Mouse (Mus musculus): ENCODE data around the gene Gsdma2. TPM values are rescaled to one million over a fixed set of nuclear protein-coding genes. Genes with fewer than 3 reads are reported as not detected.
"Not testable (repeated sequence)": the region's sequence is repeated elsewhere in the genome, so short reads cannot be mapped to it uniquely, and the experiment has no call there.

Gene Gsdma2
- polyA plus RNA-seq, 1 experiment from 2014 or later = not detected

- H3K27me3 ChIP-seq (ENCODE audit: insufficient read depth, low read length) = no peaks in the 10 kb centered on the region
- H3K9me3 ChIP-seq (replicated peaks; ENCODE audit: low read length) = no peaks in the 10 kb centered on the region
- TF ChIP-seq CTCF (IDR thresholded peaks at IDR 0.05; ENCODE audit: low read depth) = no peak
- H3K9ac ChIP-seq (ENCODE audit: low read depth, low read length) = no peak overlapping the region
- H3K36me3 ChIP-seq (ENCODE audit: insufficient read depth, low read length) = no peaks in the 10 kb centered on the region
- H3K27ac ChIP-seq = no peak overlapping the region
- no peak overlapping the region for H3K4me2 ChIP-seq (ENCODE audit: low read length)
- no peak overlapping the region for H3K4me3 ChIP-seq (replicated peaks; ENCODE audit: low read depth, low read length)
- no peaks in the 10 kb centered on the region for H3K4me1 ChIP-seq (replicated peaks; ENCODE audit: insufficient read depth, low read length)
- DNase-seq (ENCODE audit: low spot score) (no peak), ATAC-seq (replicated peaks; ENCODE audit: low FRiP score, low read depth) (no peak)
- WGBS = 99% methylated on average over 3 of the region's 3 CpGs
These were observed 17.9 kb upstream of the Gsdma2 start for GRCm38 (mm10) chr11:98628706-98629105.

DNA sequence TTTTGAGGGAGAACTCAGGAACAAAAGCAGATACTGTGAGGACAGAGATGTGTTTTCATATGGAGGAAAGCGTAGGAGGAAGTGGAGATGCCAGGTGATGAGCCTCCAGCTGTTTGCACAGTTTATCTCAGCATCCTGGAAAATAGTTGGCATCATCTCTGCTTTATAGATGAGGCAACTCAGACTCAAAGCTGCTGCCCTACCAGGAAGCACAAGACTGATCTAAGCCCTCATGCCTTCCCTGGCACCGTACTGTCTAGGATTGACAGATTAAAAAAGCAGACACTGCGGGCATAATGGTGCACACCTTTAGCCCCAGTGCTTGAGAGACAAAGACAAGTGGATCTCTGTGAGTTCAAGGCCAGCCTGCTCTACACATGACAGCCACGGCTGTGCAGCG lies 15.9 kb upstream of the Gsdma2 start:
- Histone ChIP-seq H3K4me3 (replicated peaks; ENCODE audit: low read depth, low read length) (no peak overlapping the region), H3K9ac (ENCODE audit: low read depth, low read length) (no peak overlapping the region), H3K27me3 (ENCODE audit: insufficient read depth, low read length) (no peaks in the 10 kb centered on the region), H3K9me3 (replicated peaks; ENCODE audit: low read length) (no peaks in the 10 kb centered on the region), H3K4me1 (replicated peaks; ENCODE audit: insufficient read depth, low read length) (no peaks in the 10 kb centered on the region), H3K36me3 (ENCODE audit: insufficient read depth, low read length) (no peaks in the 10 kb centered on the region), H3K4me2 (ENCODE audit: low read length) (no peak overlapping the region), H3K27ac (no peak overlapping the region)
- no peak for ATAC-seq (replicated peaks; ENCODE audit: low FRiP score, low read depth)
- no peak for TF ChIP-seq CTCF (IDR thresholded peaks at IDR 0.05; ENCODE audit: low read depth)
- 88% methylated on average over 5 of the region's 5 CpGs for WGBS
- no peak for DNase-seq (ENCODE audit: low spot score)

- 41% methylated on average over 10 of the region's 10 CpGs for WGBS
- H3K9ac ChIP-seq (ENCODE audit: low read depth, low read length) = not testable (repeated sequence)
- DNase-seq (ENCODE audit: low spot score) = peak; percentile 39
These were observed 11.1 kb upstream of the Gsdma2 start for GRCm38 (mm10) chr11:98635312-98635970.

GRCm38 (mm10) chr11:98637501-98637900 lies 9.1 kb upstream of the Gsdma2 start:
- 90% methylated on average over 1 of the region's 1 CpGs for WGBS
- DNase-seq (ENCODE audit: low spot score) (no peak), ATAC-seq (replicated peaks; ENCODE audit: low FRiP score, low read depth) (no peak)
- TF ChIP-seq CTCF (IDR thresholded peaks at IDR 0.05; ENCODE audit: low read depth) = no peak
- H3K4me2 ChIP-seq (ENCODE audit: low read length) = no peak overlapping the region
- no peak overlapping the region for H3K27ac ChIP-seq
- H3K9ac ChIP-seq (ENCODE audit: low read depth, low read length) = no peak overlapping the region
- H3K4me1 ChIP-seq (replicated peaks; ENCODE audit: insufficient read depth, low read length) = no peaks in the 10 kb centered on the region
- no peaks in the 10 kb centered on the region for H3K36me3 ChIP-seq (ENCODE audit: insufficient read depth, low read length)
- H3K9me3 ChIP-seq (replicated peaks; ENCODE audit: low read length) = no peaks in the 10 kb centered on the region
- H3K27me3 ChIP-seq (ENCODE audit: insufficient read depth, low read length) = no peaks in the 10 kb centered on the region
- H3K4me3 ChIP-seq (replicated peaks; ENCODE audit: low read depth, low read length) = no peak overlapping the region

More at GRCm38 (mm10) chr11:98635312-98635970, 11.1 kb upstream of the Gsdma2 start:
- H3K27me3 ChIP-seq (ENCODE audit: insufficient read depth, low read length); ATAC-seq (replicated peaks; ENCODE audit: low FRiP score, low read depth); H3K9me3 ChIP-seq (replicated peaks; ENCODE audit: low read length); H3K4me2 ChIP-seq (ENCODE audit: low read length); H3K36me3 ChIP-seq (ENCODE audit: insufficient read depth, low read length); H3K27ac ChIP-seq; H3K4me1 ChIP-seq (replicated peaks; ENCODE audit: insufficient read depth, low read length); H3K4me3 ChIP-seq (replicated peaks; ENCODE audit: low read depth, low read length): not testable (repeated sequence)
- TF ChIP-seq CTCF (IDR thresholded peaks at IDR 0.05; ENCODE audit: low read depth) = peak; percentile 66

DNA sequence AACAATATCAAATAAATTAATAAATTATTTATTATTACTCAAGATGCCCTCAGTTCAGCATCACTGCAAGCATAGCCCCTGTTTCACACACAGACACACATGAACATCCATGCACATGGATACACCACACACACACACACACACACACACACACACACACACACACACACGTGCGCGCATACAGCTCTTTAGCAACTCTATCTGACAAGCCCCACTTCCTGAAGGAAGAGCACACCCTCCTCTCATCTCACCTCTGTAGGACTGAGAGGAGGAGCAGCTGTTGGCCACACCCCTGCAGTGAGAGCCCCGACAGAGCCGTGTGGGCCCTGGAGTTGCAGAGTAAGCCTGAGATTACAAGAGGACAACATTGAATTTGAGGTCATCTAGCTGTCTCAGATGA lies 6.5 kb upstream of the Gsdma2 start:
- H3K9me3 ChIP-seq (replicated peaks; ENCODE audit: low read length) = no peaks in the 10 kb centered on the region
- DNase-seq (ENCODE audit: low spot score) = no peak
- WGBS = 66% methylated on average over 5 of the region's 5 CpGs
- TF ChIP-seq CTCF (IDR thresholded peaks at IDR 0.05; ENCODE audit: low read depth) = no peak
- no peak overlapping the region for H3K4me2 ChIP-seq (ENCODE audit: low read length)
- H3K27me3 ChIP-seq (ENCODE audit: insufficient read depth, low read length) = no peaks in the 10 kb centered on the region
- no peak overlapping the region for H3K27ac ChIP-seq
- H3K4me3 ChIP-seq (replicated peaks; ENCODE audit: low read depth, low read length) = no peak overlapping the region
- ATAC-seq (replicated peaks; ENCODE audit: low FRiP score, low read depth) = no peak
- no peaks in the 10 kb centered on the region for H3K36me3 ChIP-seq (ENCODE audit: insufficient read depth, low read length)
- no peak overlapping the region for H3K9ac ChIP-seq (ENCODE audit: low read depth, low read length)
- H3K4me1 ChIP-seq (replicated peaks; ENCODE audit: insufficient read depth, low read length) = no peaks in the 10 kb centered on the region

DNA sequence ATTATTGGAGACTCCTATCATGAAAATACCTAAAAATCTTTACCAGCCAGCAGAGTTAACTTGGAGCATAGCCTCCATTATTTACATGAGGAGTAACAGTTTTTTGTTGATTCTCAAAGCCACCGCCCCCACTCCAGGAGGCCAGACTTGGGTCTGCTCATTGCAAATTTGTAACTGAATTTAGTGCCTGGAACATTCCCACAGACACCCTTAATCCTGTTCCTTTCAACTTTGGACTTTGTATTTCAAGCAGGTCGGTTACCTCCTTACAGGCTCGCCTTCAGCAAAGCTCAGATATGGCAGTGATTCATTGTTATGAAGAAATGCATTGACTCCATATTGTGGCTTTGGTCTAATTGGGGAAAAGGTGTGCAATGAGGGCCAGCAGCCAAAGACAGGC lies 1.8 kb upstream of the Gsdma2 start:
- H3K27ac ChIP-seq = no peak overlapping the region
- H3K27me3 ChIP-seq (ENCODE audit: insufficient read depth, low read length) = no peaks in the 10 kb centered on the region
- H3K36me3 ChIP-seq (ENCODE audit: insufficient read depth, low read length) = no peaks in the 10 kb centered on the region
- no peaks in the 10 kb centered on the region for H3K4me1 ChIP-seq (replicated peaks; ENCODE audit: insufficient read depth, low read length)
- TF ChIP-seq CTCF (IDR thresholded peaks at IDR 0.05; ENCODE audit: low read depth) = no peak
- H3K9me3 ChIP-seq (replicated peaks; ENCODE audit: low read length) = no peaks in the 10 kb centered on the region
- no peak overlapping the region for H3K9ac ChIP-seq (ENCODE audit: low read depth, low read length)
- 74% methylated on average over 3 of the region's 3 CpGs for WGBS
- no peak overlapping the region for H3K4me2 ChIP-seq (ENCODE audit: low read length)
- H3K4me3 ChIP-seq (replicated peaks; ENCODE audit: low read depth, low read length) = no peak overlapping the region
- no peak for DNase-seq (ENCODE audit: low spot score)
- ATAC-seq (replicated peaks; ENCODE audit: low FRiP score, low read depth) = no peak

DNA sequence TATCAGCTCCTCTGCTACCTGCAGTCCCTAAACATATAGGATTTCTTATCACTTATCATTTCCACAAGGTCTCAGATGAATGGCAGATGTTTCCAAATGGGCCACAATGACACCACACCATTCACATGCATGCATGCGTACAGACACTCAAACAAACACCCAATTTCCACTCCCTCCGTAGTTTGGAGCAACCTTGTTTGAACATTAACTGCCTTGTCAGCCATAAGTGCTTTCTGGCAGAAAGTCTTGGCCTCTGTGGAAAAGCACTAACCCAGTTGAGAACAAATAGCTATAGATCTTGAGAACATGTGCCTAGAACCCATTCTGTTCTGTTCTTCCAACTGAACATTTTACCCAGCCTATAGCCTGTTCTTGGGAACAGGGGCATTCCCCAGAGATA lies 613 bp upstream of the Gsdma2 start:
- H3K27ac ChIP-seq = no peak overlapping the region
- no peak for DNase-seq (ENCODE audit: low spot score)
- no peaks in the 10 kb centered on the region for H3K36me3 ChIP-seq (ENCODE audit: insufficient read depth, low read length)
- H3K4me3 ChIP-seq (replicated peaks; ENCODE audit: low read depth, low read length) = no peak overlapping the region
- H3K9ac ChIP-seq (ENCODE audit: low read depth, low read length) = no peak overlapping the region
- no peak overlapping the region for H3K4me2 ChIP-seq (ENCODE audit: low read length)
- no peaks in the 10 kb centered on the region for H3K4me1 ChIP-seq (replicated peaks; ENCODE audit: insufficient read depth, low read length)
- WGBS = 56% methylated on average over 2 of the region's 2 CpGs
- no peaks in the 10 kb centered on the region for H3K27me3 ChIP-seq (ENCODE audit: insufficient read depth, low read length)
- no peak for ATAC-seq (replicated peaks; ENCODE audit: low FRiP score, low read depth)
- no peak for TF ChIP-seq CTCF (IDR thresholded peaks at IDR 0.05; ENCODE audit: low read depth)
- H3K9me3 ChIP-seq (replicated peaks; ENCODE audit: low read length) = no peaks in the 10 kb centered on the region

All from kidney, postnatal 0 days (tissue).